Mouse (Mus musculus) neutrophil, adult 5-6 weeks (primary cell): ENCODE measurements around the gene Slc23a2. TPM values are rescaled to one million over a fixed set of nuclear protein-coding genes. Genes with fewer than 3 reads are reported as not detected.
A peak's percentile ranks its signal among the peaks of the same experiment; 100 is the strongest.

ENCODE experiments used
- ATAC-seq: fragments of 151-379, 151-347 bp; 2 replicates; pipeline ENCODE4 v1.8.0; 2017; ENCODE audit warnings: mild to moderate bottlenecking, moderate TSS enrichment; ENCODE audit not compliant: insufficient number of reproducible peaks, poor library complexity, low FRiP score, severe bottlenecking; ENCODE audit errors: extremely low read depth
- total RNA-seq: library from RNA; stranded (forward); fragments of 200-1000 nt; gene quantifications from 2 replicates; pipeline ENCODE4 v1.2.3, GENCODE M21; 2017

Slc23a2 gene
- 16.5 and 19.6 TPM in 2 replicates for total RNA-seq

DNA sequence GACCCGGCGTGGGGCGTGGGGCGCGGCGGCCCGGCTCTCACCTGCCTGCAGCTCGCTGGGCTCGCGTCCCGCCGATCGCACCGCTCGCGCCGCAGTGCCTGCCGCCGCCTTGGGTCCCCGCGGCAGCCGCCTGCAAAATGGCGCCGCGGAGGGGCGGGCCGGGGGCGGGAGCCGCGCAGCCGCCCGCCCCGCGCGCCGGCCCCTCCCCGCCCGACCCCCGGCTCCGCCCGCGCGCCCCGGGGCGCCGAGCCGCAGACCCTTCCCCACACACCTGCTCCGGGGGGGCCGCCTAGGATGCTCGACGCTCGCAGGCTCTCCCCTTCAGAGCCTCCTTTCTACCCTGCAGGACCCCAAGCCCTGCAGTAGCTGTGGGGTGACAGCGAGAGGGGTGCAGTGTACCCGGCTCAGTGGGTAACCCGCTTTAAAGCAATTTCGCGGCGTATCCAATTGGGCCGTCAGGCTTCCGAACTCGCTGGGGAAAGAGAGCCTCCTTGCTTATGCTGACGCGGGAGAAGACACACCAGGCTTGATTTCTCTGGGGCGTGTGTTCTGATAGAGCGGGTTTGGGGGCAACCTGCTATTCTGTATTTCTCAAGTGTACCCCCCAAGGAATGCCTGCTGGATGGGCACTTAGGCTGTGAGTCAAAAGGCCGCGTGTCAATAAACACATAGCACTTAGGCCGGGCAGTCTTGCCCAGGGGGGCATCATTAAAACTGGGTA, at the start of gene Slc23a2:
Gene Slc23a2 (minus strand): TSS at position 138 of the 721 bp plus-strand sequence.
- 0 out of 2 replicates have a peak, but pooled peaks have one; percentile 16 for ATAC-seq

DNA sequence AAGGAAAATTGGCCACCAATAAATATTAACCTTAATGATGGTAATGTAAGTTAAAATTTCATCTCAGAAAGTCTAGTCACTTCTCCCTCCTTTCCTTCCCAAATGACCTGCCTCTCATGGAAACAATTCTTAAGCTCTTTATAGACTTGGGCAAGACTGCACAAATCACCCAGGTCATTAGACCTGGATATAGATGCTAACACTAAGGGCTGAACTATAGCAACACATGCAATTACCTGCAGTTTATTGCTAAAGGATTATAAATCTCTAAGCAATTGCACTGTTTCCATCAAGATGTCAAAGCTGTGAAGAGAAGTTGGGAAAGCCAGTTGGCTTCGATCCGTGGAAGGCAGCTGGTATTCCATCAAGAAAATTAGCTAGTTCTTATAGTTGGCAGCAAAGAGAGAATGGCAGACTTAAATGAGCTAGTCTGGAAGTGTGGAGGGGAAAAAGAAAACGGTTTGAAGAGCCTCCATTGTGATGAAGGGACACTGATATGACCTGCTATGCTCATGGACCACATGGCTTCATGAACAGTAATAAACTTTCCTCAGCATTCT, 45.8 kb upstream of the Slc23a2 start:
- ATAC-seq: no peak

GRCm38 (mm10) chr2:132183874-132184273, 39.0 kb upstream of the Slc23a2 start:
- no peak for ATAC-seq

- no peak for ATAC-seq
Observed at GRCm38 (mm10) chr2:132180463-132181205, 35.7 kb upstream of the Slc23a2 start.

- no peak for ATAC-seq
Observed at GRCm38 (mm10) chr2:132179371-132179770, 34.5 kb upstream of the Slc23a2 start.

DNA sequence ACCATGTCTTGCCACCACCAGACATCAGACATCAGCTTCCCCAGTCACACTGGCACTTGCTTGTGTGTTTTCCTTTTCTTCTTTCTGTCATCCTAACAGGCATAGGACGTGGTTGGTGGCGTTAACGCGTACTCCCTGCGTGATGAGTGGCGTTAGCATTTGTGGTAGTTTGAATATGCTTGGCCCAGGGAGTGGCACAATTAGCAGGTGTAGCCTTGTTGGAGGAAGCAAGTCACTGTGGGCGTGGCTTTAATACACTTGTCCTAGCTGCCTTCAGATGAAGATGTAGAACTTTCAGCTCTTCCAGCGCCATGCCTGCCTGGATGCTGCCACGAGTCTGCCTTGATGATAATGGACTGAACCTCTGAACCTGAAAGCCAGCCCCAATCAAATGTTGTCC, 32.5 kb upstream of the Slc23a2 start:
- ATAC-seq: no peak

- no peak for ATAC-seq
Observed at GRCm38 (mm10) chr2:132176289-132176848, 31.5 kb upstream of the Slc23a2 start.

DNA sequence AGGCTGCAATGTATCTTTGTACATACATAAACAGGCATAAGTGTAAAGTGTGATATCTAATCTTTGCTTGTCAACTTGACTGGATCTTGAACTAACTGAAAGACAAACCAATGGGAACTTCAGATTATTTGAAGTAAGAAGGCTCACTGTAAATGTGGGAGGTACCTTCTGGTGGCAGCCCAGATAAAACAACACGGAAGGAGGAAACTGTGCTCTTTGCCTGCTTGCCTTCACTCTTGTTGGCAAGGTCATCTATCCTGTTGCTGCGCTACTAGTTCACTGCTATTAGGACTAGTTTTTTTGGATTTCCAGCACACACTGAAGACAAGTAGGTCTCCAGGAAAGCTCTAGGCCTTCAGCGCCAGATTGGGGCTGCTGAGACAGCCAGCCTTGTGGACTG, 29.1 kb upstream of the Slc23a2 start:
- no peak for ATAC-seq

- ATAC-seq: no peak
Observed at GRCm38 (mm10) chr2:132171939-132172338, 27.0 kb upstream of the Slc23a2 start.

DNA sequence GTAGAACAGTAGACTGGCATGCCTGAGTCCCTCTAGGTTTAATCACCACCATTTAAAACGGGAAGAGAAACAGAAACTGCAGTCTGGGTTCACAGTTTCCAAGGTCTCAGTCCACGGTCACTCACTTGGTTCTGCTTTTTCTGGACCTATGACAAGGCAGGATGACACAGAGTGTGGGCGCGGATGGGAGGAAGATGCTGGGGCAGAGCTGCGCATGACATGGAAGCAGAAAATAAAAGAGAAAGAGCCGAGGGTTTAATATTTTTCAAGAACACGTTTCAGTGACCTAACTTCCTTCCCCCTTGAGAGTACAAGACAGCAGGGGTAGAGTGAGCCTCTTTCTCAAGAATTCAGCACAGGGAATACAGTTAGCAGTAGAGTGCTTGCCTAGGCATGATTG, 24.2 kb upstream of the Slc23a2 start:
- ATAC-seq: peak; percentile 33; the same call in 1 of the 2 replicates

GRCm38 (mm10) chr2:132163626-132164025, 18.7 kb upstream of the Slc23a2 start:
- no peak for ATAC-seq

GRCm38 (mm10) chr2:132157482-132157881, 12.6 kb upstream of the Slc23a2 start:
- no peak for ATAC-seq

- no peak for ATAC-seq
Observed at GRCm38 (mm10) chr2:132152670-132153069, 7.8 kb upstream of the Slc23a2 start.

GRCm38 (mm10) chr2:132151592-132151991, 6.7 kb upstream of the Slc23a2 start:
- ATAC-seq: no peak

DNA sequence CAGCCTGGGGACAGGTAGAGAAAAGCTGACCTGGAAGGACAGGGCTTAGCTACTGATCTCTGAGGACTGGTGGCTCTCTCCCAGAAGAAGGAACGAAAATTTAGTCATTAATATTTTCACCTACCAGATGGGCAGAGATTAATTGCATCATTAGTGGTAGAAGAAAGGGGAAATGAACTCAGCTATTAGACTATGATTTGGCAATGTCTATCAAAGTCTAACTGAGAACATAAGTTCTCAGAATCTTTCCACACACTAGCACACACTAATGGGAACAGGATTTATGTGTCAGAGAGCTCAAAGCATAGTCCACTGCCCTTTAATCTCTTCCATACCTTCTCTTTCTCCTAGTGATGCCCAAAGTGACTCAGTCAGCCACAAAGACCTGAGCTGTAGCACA, 6.0 kb upstream of the Slc23a2 start:
- ATAC-seq: no peak

DNA sequence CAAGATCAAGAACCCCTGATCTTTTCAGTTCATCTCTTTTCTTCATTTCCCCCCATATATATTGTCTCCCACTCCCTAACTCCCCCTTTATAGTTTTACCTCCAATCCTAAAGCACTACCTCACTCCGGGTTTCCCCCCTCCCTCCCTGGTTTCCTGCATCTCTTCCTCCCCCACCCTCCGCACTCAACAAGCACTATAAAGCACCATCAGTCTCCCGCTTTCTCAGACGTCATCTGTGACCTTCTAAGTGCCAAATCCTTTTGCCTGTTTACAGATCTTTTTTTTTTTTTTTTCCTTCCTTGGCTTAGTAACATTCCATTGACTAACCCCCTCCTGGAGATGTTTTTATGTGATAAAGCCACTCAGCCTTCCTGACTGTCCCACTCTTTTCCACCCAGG, 1.6 kb upstream of the Slc23a2 start:
- no peak for ATAC-seq

GRCm38 (mm10) chr2:132143943-132144927, 673 bp downstream of the Slc23a2 start:
- ATAC-seq: no peak

DNA sequence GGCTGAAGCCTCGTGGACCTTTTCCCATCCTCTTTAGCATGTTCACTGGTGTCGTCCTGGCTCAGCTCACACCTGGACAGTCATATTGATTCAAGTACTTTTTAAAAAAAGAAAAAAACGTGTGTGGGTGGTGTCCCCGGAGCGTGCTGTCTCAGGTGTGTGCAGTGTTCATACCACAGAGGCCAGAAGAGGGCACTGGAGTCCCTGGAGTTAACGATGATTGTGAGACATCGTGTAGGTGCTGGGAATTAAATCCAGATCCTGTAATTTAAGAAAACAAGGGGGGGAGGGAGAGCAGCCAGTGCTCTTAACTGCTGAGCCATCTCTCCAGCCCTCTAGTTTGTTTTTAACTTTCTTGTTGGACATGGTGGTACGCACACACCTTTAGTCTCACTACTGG, 2.3 kb downstream of the Slc23a2 start:
- no peak for ATAC-seq

- no peak for ATAC-seq
Observed at GRCm38 (mm10) chr2:132140536-132140935, 4.4 kb downstream of the Slc23a2 start.
